Mouse (Mus musculus) testis, adult 2 months (tissue): ENCODE results near the gene Atp5d. TPM values are rescaled to one million over a fixed set of nuclear protein-coding genes. Genes with fewer than 3 reads are reported as not detected.

Source experiments
- H3K27ac ChIP-seq: fragments of 200-500 bp; 2 replicates; pipeline ENCODE4 v1.5.1; 2012; ENCODE audit warnings: low read depth, low read length; ENCODE audit not compliant: control insufficient read depth, insufficient read depth
- H3K27me3 ChIP-seq: fragments of 200-500 bp; 2 replicates; pipeline ENCODE4 v1.6.1; 2012; ENCODE audit warnings: mild to moderate bottlenecking, low read length, moderate library complexity; ENCODE audit not compliant: control insufficient read depth, insufficient read depth
- H3K36me3 ChIP-seq: fragments of 200-500 bp; 2 replicates; pipeline ENCODE4 v1.6.1; 2012; ENCODE audit warnings: mild to moderate bottlenecking, low read length; ENCODE audit not compliant: control insufficient read depth, insufficient read depth
- H3K4me1 ChIP-seq: fragments of 200-500 bp; 2 replicates; pipeline ENCODE4 v1.6.1; 2012; ENCODE audit warnings: low read length; ENCODE audit not compliant: control insufficient read depth, insufficient read depth
- H3K4me3 ChIP-seq: fragments of 200-500 bp; 2 replicates; pipeline ENCODE4 v1.5.1; 2012; ENCODE audit warnings: low read depth, mild to moderate bottlenecking, low read length, moderate library complexity, mixed read lengths; ENCODE audit not compliant: control insufficient read depth
- CTCF ChIP-seq: fragments of 200-500 bp; IDR thresholded peaks from 2 replicates; pipeline ENCODE4 v1.5.1; 2012; ENCODE audit warnings: low read depth, mild to moderate bottlenecking, inconsistent platforms, low read length, moderate library complexity; ENCODE audit not compliant: control insufficient read depth, insufficient read depth, insufficient replicate concordance
- POLR2A ChIP-seq: fragments of 200-500 bp; IDR thresholded peaks from 2 replicates; pipeline ENCODE4 v1.6.1; 2012; ENCODE audit warnings: low read depth, mild to moderate bottlenecking, inconsistent platforms, low read length, moderate library complexity; ENCODE audit not compliant: control insufficient read depth
- polyA plus RNA-seq: library from polyadenylated mRNA; depleted of rRNA; stranded (reverse); fragments of >200 nt; gene quantifications from 2 replicates; pipeline ENCODE4 v1.2.3, GENCODE M21; 2012; rRNA removed

Atp5d gene
- polyA plus RNA-seq: 241 and 347 TPM in 2 replicates

- H3K27me3 ChIP-seq: no peaks in the 10 kb centered on the region
- peak within 1 kb of the TSS; percentile 65 for H3K4me3 ChIP-seq
- H3K27ac ChIP-seq: no peak within 1 kb of the TSS
- H3K36me3 ChIP-seq: no peaks in the 10 kb centered on the region
- H3K4me1 ChIP-seq: peaks cover 42% of the 10 kb centered on the region
- TF ChIP-seq CTCF: no peak
- no peak for TF ChIP-seq POLR2A
Measured at GRCm38 (mm10) chr10:80138553-80139438, at the start of gene Atp5d. TSS of gene Atp5d (plus strand) at chr10:80138632.

GRCm38 (mm10) chr10:80089146-80089545, 49.3 kb upstream of the Atp5d start:
- Histone ChIP-seq H3K36me3 (no peaks in the 10 kb centered on the region), H3K27ac (no peak overlapping the region), H3K4me3 (no peak overlapping the region), H3K4me1 (peaks cover 2% of the 10 kb centered on the region; the same call in 1 of the 2 replicates), H3K27me3 (no peaks in the 10 kb centered on the region)
- TF ChIP-seq POLR2A: no peak

GRCm38 (mm10) chr10:80091527-80091926, 46.9 kb upstream of the Atp5d start:
- TF ChIP-seq CTCF (no peak), POLR2A (no peak)
- Histone ChIP-seq H3K27ac (no peak overlapping the region), H3K4me3 (no peak overlapping the region), H3K4me1 (peaks cover 5% of the 10 kb centered on the region; the same call in 1 of the 2 replicates), H3K36me3 (no peaks in the 10 kb centered on the region), H3K27me3 (no peaks in the 10 kb centered on the region)

DNA sequence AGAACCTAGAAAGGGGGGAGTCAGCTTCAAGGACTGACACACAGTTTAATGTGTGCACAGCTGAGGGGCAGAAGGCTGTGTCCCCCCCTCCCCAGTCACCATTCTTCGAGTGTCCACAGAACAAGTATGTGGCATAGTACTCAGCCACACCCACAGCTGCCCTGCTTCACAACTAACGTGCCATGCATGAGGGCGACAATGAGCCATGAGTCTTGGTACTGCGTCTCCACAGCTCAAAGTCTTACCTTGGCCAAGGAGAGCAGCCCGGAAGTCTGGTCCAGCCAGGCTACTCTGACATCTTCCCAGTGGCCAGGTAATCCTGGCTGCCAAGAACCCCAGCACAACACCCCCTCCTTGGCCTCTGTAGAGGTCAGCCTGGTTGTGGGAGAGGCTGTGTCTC, 45.7 kb upstream of the Atp5d start:
- Histone ChIP-seq H3K4me1 (peaks cover 10% of the 10 kb centered on the region; the same call in 1 of the 2 replicates), H3K27ac (no peak overlapping the region), H3K27me3 (no peaks in the 10 kb centered on the region), H3K36me3 (no peaks in the 10 kb centered on the region), H3K4me3 (no peak overlapping the region)
- TF ChIP-seq CTCF: no peak
- TF ChIP-seq POLR2A: no peak

GRCm38 (mm10) chr10:80094085-80094484, 44.3 kb upstream of the Atp5d start:
- no peak for TF ChIP-seq CTCF
- TF ChIP-seq POLR2A: no peak
- no peaks in the 10 kb centered on the region for H3K27me3 ChIP-seq
- peaks cover 10% of the 10 kb centered on the region; the same call in 1 of the 2 replicates for H3K4me1 ChIP-seq
- H3K27ac ChIP-seq: no peak overlapping the region
- no peaks in the 10 kb centered on the region for H3K36me3 ChIP-seq
- no peak overlapping the region for H3K4me3 ChIP-seq

DNA sequence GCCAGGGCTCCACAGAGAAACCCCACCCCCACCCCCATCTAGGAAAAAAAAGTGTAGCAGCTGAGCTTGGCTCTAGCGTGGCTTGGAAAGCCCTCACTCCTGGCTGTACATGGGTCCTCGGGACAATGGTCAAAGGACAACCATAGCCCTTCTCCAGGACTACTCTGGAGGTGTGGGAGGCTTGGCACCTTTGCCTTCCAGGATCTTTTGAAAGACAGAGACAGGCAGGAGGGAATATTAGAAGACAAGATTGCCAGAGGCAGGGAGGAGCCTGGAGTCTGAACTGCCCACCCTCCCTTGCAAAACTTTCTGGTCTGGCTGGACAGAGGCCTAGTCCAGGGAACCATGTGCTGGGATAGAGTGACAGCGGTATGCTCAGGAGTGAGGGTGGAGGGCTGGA, 43.7 kb upstream of the Atp5d start:
- TF ChIP-seq POLR2A: no peak
- TF ChIP-seq CTCF: no peak
- H3K4me1 ChIP-seq: peaks cover 13% of the 10 kb centered on the region
- H3K27ac ChIP-seq: no peak overlapping the region
- H3K4me3 ChIP-seq: no peak overlapping the region
- H3K36me3 ChIP-seq: no peaks in the 10 kb centered on the region
- H3K27me3 ChIP-seq: no peaks in the 10 kb centered on the region

- H3K27ac ChIP-seq: no peak overlapping the region
- no peaks in the 10 kb centered on the region for H3K27me3 ChIP-seq
- TF ChIP-seq POLR2A (no peak), CTCF (no peak)
- peaks cover 17% of the 10 kb centered on the region for H3K4me1 ChIP-seq
- no peak overlapping the region for H3K4me3 ChIP-seq
- no peaks in the 10 kb centered on the region for H3K36me3 ChIP-seq
Measured at GRCm38 (mm10) chr10:80095547-80095946, 42.9 kb upstream of the Atp5d start.

DNA sequence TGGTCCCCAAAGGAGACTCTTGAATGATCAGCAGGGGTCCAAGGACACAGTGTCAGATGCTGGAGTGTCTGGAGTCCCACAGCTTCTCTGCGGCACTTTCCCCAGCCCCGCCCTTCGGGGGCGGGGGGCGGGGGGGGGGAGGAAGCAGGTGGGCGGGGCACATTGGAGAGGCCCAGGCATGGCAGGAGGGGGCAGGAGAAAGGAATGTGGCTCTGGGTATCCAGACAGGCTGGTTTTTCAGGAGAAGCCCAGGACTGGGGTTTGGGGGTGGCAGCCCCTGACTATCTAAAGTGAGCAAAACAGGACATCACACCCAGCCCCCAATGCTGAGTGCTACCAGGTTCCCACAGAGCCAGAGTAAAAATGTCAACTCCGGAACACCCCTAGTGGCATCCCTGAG, 41.2 kb upstream of the Atp5d start:
- Histone ChIP-seq H3K36me3 (no peaks in the 10 kb centered on the region), H3K27me3 (no peaks in the 10 kb centered on the region), H3K4me1 (peaks cover 28% of the 10 kb centered on the region), H3K4me3 (no peak overlapping the region), H3K27ac (no peak overlapping the region)
- TF ChIP-seq POLR2A (no peak), CTCF (no peak)
